In the genomic region with DNA sequence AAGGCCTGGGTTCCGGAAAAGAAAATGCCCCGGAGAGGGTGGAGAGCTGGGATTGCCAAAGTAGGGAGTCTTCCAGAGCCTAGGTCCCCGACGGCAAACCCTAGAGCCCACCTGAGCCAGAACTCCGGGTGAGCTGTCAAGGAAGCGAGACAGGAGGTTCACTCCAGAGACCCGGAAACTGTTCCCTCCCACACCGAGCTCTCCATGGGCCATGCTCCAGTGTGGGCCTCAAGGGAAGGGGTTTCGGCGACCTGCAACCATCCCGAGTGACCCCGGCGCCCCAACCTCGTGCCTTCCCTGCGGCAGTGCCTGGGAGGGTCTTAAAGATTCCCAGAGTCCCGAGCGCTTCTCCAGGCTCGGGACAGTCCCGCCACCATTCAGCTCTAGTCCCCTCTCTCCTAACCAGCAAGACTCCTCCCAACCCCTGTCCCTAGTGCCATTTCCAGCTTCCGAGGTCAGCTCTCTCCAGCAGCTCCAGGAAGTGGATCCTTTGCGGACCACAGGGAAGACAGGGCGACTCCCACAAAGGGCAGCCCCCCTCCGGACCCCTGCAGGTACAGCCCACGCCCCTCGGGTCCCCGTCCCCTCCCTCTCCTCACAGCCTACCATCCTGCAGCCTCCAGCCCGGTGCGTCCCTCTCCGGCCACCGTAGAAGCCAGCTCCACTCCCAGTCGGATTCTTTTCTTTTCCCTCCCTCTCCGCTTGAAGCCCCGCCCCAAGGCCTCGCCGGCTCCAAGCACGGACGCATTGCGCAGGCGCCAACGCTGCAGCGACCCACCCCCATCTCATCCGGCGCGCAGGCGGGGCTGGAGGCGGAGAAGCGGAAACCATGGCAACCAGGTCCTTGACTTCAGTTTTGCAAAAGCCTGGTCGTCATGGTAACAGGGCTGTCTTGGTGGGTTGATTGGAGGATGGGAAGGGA, we compare ENCODE assay signal across 8 mouse cellular contexts. TPM values are rescaled to one million over a fixed set of nuclear protein-coding genes. Genes with fewer than 3 reads are reported as not detected.
DNase-seq lines count a peak whose midpoint lies in the region; ATAC-seq and TF ChIP-seq lines count a peak whose summit lies in the region.

Gene Ap1s1, minus strand, starts transcription at position 734 of the 922 bp plus-strand sequence.

- peak within 1 kb of the TSS; percentile 94 for H3K27ac ChIP-seq in hindbrain, embryonic 10.5 days
- peak within 1 kb of the TSS; percentile 64 for H3K27ac ChIP-seq in lung, postnatal 0 days (ENCODE audit: low read length)

- peak; percentile 91 for ATAC-seq in frontal cortex, adult (ENCODE audit: low TSS enrichment)
- peak; percentile 95 for ATAC-seq in lung, postnatal 0 days

- WGBS in hindbrain, embryonic 10.5 days = under 1% methylated on average over 48 of the region's 48 CpGs
- WGBS in lung, postnatal 0 days = 2% methylated on average over 47 of the region's 48 CpGs

- DNase-seq in MN1 (ENCODE audit: low spot score) = peak; percentile 99
- peak; percentile 99 for DNase-seq in cerebellum, adult 9-10 months
- DNase-seq in hindbrain, embryonic 10.5 days (ENCODE audit: low spot score) = peak; percentile 100
- DNase-seq in layer of hippocampus, adult 9-11 months = peak; percentile 98
- peak; percentile 98 for DNase-seq in lung, postnatal 0 days (ENCODE audit: low spot score)
- DNase-seq in ovary, postnatal 14 days (ENCODE audit: low spot score) = peak; percentile 97
- peak; percentile 99 for DNase-seq in thymus, postnatal 14 days

- H3K4me3 ChIP-seq in hindbrain, embryonic 10.5 days = peak within 1 kb of the TSS; percentile 83
- H3K4me3 ChIP-seq in lung, postnatal 0 days (ENCODE audit: low read depth, low read length) = peak within 1 kb of the TSS; percentile 69

- H3K9ac ChIP-seq in lung, postnatal 0 days (replicated peaks; ENCODE audit: low read depth) = peak within 1 kb of the TSS; percentile 58

- peak within 1 kb of the TSS; percentile 88 for H3K4me2 ChIP-seq in lung, postnatal 0 days (replicated peaks; ENCODE audit: low read depth, low read length)

- H3K36me3 ChIP-seq in hindbrain, embryonic 10.5 days = peaks cover 21% of the 10 kb centered on the region
- no peaks in the 10 kb centered on the region for H3K36me3 ChIP-seq in lung, postnatal 0 days (ENCODE audit: insufficient read depth, low read length)

- no peak for TF ChIP-seq EP300 in lung, postnatal 0 days (IDR thresholded peaks at IDR 0.05)

- TF ChIP-seq CTCF in lung, postnatal 0 days (IDR thresholded peaks at IDR 0.05) = no peak

- H3K4me1 ChIP-seq in hindbrain, embryonic 10.5 days (replicated peaks) = peaks cover 22% of the 10 kb centered on the region
- peaks cover 5% of the 10 kb centered on the region; the same call in 1 of the 2 replicates for H3K4me1 ChIP-seq in lung, postnatal 0 days (ENCODE audit: insufficient read depth, low read depth, low read length)

- no peaks in the 10 kb centered on the region for H3K9me3 ChIP-seq in hindbrain, embryonic 10.5 days
- no peaks in the 10 kb centered on the region for H3K9me3 ChIP-seq in lung, postnatal 0 days (ENCODE audit: low read length)

- no peaks in the 10 kb centered on the region for H3K27me3 ChIP-seq in hindbrain, embryonic 10.5 days (ENCODE audit: insufficient read depth, poor library complexity, severe bottlenecking)
- no peaks in the 10 kb centered on the region for H3K27me3 ChIP-seq in lung, postnatal 0 days (replicated peaks; ENCODE audit: insufficient read depth, low read length)

RNA-seq across cellular contexts. Expression of gene Ap1s1, which starts in this region (rescaled TPM):
- polyA plus RNA-seq in hindbrain, embryonic 10.5 days (2016; fragmentation: Nextera tagmentation; extraction: Ambion mirVana) = 200 and 232 TPM in 2 replicates
- 112 and 125 TPM in 2 replicates for polyA plus RNA-seq in lung, postnatal 0 days (2015; fragmentation: Nextera tagmentation; extraction: Ambion mirVana)

Comparison
In these comparisons a context has a peak if more than half of its experiments do, and no peak if none do; other contexts are left out.
1. Peak in every context shown above with its lines: DNase-seq, ATAC-seq, H3K4me3 ChIP-seq and H3K27ac ChIP-seq.